In genomic region chr16:31499021-31499420, GRCm38 (mm10) we compare ENCODE assay signal across 19 mouse cellular contexts.
DNase-seq lines count a peak whose midpoint lies in the region; ATAC-seq and TF ChIP-seq lines count a peak whose summit lies in the region.
"Had no signal": no experiment of that assay in that cellular context is flagged by ENCODE, and none has a peak within 500 bp of the region (broad histone marks: within the 10 kb centered on the region; RNA-seq: fewer than 3 reads in every experiment).

No protein-coding gene starts in this region.

- ATAC-seq in hindbrain, embryonic 14.5 days (ENCODE audit: low FRiP score), result no peak
- ATAC-seq in hindbrain, embryonic 11.5 days (ENCODE audit: low FRiP score), result no peak
- ATAC-seq in embryonic facial prominence, embryonic 15.5 days (ENCODE audit: insufficient number of reproducible peaks, low FRiP score, low TSS enrichment, low read depth), result no peak
- no peak for ATAC-seq in forebrain, postnatal 0 days
- ATAC-seq: CD4-positive, CD25-positive, alpha-beta regulatory T cell, adult 4 months; lung, postnatal 0 days had no signal

- no peaks in the 10 kb centered on the region for H3K9me3 ChIP-seq in hindbrain, embryonic 14.5 days (ENCODE audit: control insufficient read depth, low read length)
- no peaks in the 10 kb centered on the region for H3K9me3 ChIP-seq in hindbrain, embryonic 11.5 days (ENCODE audit: control insufficient read depth, low read length)
- no peaks in the 10 kb centered on the region for H3K9me3 ChIP-seq in embryonic facial prominence, embryonic 10.5 days
- H3K9me3 ChIP-seq in embryonic facial prominence, embryonic 15.5 days (replicated peaks), result no peaks in the 10 kb centered on the region
- H3K9me3 ChIP-seq in forebrain, postnatal 0 days (ENCODE audit: low read length), result no peaks in the 10 kb centered on the region
- H3K9me3 ChIP-seq: G1E; neural tube, embryonic 15.5 days had no signal

- TF ChIP-seq CTCF in forebrain, postnatal 0 days (IDR thresholded peaks at IDR 0.05; ENCODE audit: low read depth), result no peak

- H3K27me3 ChIP-seq in hindbrain, embryonic 14.5 days (ENCODE audit: control insufficient read depth, insufficient read depth, low read length), result 0 out of 2 replicates have a peak, but pooled peaks cover 5% of the 10 kb centered on the region
- no peaks in the 10 kb centered on the region for H3K27me3 ChIP-seq in hindbrain, embryonic 11.5 days (ENCODE audit: control insufficient read depth, insufficient read depth, low read length)
- peaks cover 9% of the 10 kb centered on the region; the same call in 1 of the 2 replicates for H3K27me3 ChIP-seq in embryonic facial prominence, embryonic 10.5 days (replicated peaks; ENCODE audit: low read depth, poor library complexity, severe bottlenecking)
- no peaks in the 10 kb centered on the region for H3K27me3 ChIP-seq in embryonic facial prominence, embryonic 15.5 days
- H3K27me3 ChIP-seq in forebrain, postnatal 0 days (ENCODE audit: insufficient read depth, low read length), result no peaks in the 10 kb centered on the region

- peak overlapping the region; percentile 63; the same call in 1 of the 2 replicates for H3K27ac ChIP-seq in hindbrain, embryonic 14.5 days
- H3K27ac ChIP-seq in hindbrain, embryonic 11.5 days (ENCODE audit: low read depth, low read length), result no peak overlapping the region
- peak overlapping the region; percentile 68; the same call in 1 of the 2 replicates for H3K27ac ChIP-seq in embryonic facial prominence, embryonic 10.5 days (replicated peaks)
- H3K27ac ChIP-seq in embryonic facial prominence, embryonic 15.5 days (replicated peaks), result 0 out of 2 replicates have a peak overlapping the region, but pooled peaks have one; percentile 72
- H3K27ac ChIP-seq in forebrain, postnatal 0 days (ENCODE audit: low read depth, low read length), result peak overlapping the region; percentile 96
- H3K27ac ChIP-seq: liver, embryonic 14.5 days had no signal

- H3K4me2 ChIP-seq in hindbrain, embryonic 14.5 days (replicated peaks), result no peak overlapping the region
- H3K4me2 ChIP-seq in hindbrain, embryonic 11.5 days (replicated peaks; ENCODE audit: low read depth, low read length), result no peak overlapping the region
- H3K4me2 ChIP-seq in embryonic facial prominence, embryonic 15.5 days (replicated peaks), result no peak overlapping the region
- no peak overlapping the region for H3K4me2 ChIP-seq in forebrain, postnatal 0 days (ENCODE audit: low read depth)
- H3K4me2 ChIP-seq: neural tube, embryonic 15.5 days had no signal

- H3K9ac ChIP-seq in hindbrain, embryonic 14.5 days, result no peak overlapping the region
- H3K9ac ChIP-seq in hindbrain, embryonic 11.5 days (ENCODE audit: low read depth, low read length), result no peak overlapping the region
- no peak overlapping the region for H3K9ac ChIP-seq in embryonic facial prominence, embryonic 15.5 days
- H3K9ac ChIP-seq in forebrain, postnatal 0 days, result no peak overlapping the region
- H3K9ac ChIP-seq: liver, embryonic 14.5 days had no signal

- DNase-seq in hindbrain, embryonic 14.5 days (ENCODE audit: low spot score), result no peak
- DNase-seq in hindbrain, embryonic 11.5 days (ENCODE audit: low spot score), result no peak
- DNase-seq in embryonic facial prominence, embryonic 10.5 days (ENCODE audit: low spot score), result no peak
- no peak for DNase-seq in forebrain, postnatal 0 days
- DNase-seq in lung, postnatal 25 days (ENCODE audit: low spot score), result no peak
- DNase-seq in right cerebral cortex, postnatal 10 days (ENCODE audit: low spot score in 2 of 2), result no peak
- no peak for DNase-seq in MN1 (ENCODE audit: low spot score)
- DNase-seq: gastrocnemius, postnatal 25 days; heart, postnatal 10 days; kidney, adult 9 months; kidney, postnatal 4 days; left cerebral cortex, postnatal 4 days had no signal

- no peaks in the 10 kb centered on the region for H3K36me3 ChIP-seq in hindbrain, embryonic 14.5 days (replicated peaks; ENCODE audit: control insufficient read depth, insufficient read depth)
- H3K36me3 ChIP-seq in hindbrain, embryonic 11.5 days (ENCODE audit: control insufficient read depth, insufficient read depth, low read length), result no peaks in the 10 kb centered on the region
- no peaks in the 10 kb centered on the region for H3K36me3 ChIP-seq in embryonic facial prominence, embryonic 10.5 days (replicated peaks)
- H3K36me3 ChIP-seq in embryonic facial prominence, embryonic 15.5 days, result no peaks in the 10 kb centered on the region
- no peaks in the 10 kb centered on the region for H3K36me3 ChIP-seq in forebrain, postnatal 0 days (ENCODE audit: insufficient read depth)
- H3K36me3 ChIP-seq: G1E; neural tube, embryonic 15.5 days had no signal

- H3K4me3 ChIP-seq in hindbrain, embryonic 14.5 days (replicated peaks; ENCODE audit: low read length), result no peak overlapping the region
- H3K4me3 ChIP-seq in hindbrain, embryonic 11.5 days (ENCODE audit: low read depth, low read length), result no peak overlapping the region
- H3K4me3 ChIP-seq in embryonic facial prominence, embryonic 10.5 days, result no peak overlapping the region
- H3K4me3 ChIP-seq in embryonic facial prominence, embryonic 15.5 days (replicated peaks), result no peak overlapping the region
- H3K4me3 ChIP-seq in forebrain, postnatal 0 days (ENCODE audit: low read depth, low read length), result no peak overlapping the region
- H3K4me3 ChIP-seq: erythroblast, embryonic 14.5 days; neural tube, embryonic 15.5 days had no signal

- WGBS in hindbrain, embryonic 14.5 days, result 91% methylated on average over 6 of the region's 6 CpGs
- WGBS in hindbrain, embryonic 11.5 days, result 95% methylated on average over 6 of the region's 6 CpGs
- WGBS in embryonic facial prominence, embryonic 10.5 days, result 93% methylated on average over 6 of the region's 6 CpGs
- WGBS in embryonic facial prominence, embryonic 15.5 days, result 93% methylated on average over 6 of the region's 6 CpGs
- 92% methylated on average over 6 of the region's 6 CpGs for WGBS in forebrain, postnatal 0 days

- H3K4me1 ChIP-seq in hindbrain, embryonic 14.5 days (replicated peaks; ENCODE audit: control insufficient read depth, insufficient read depth, low read length), result peaks cover 19% of the 10 kb centered on the region; the same call in 1 of the 2 replicates
- peaks cover 7% of the 10 kb centered on the region; the same call in 1 of the 2 replicates for H3K4me1 ChIP-seq in hindbrain, embryonic 11.5 days (replicated peaks; ENCODE audit: control insufficient read depth, insufficient read depth, low read length)
- peaks cover 73% of the 10 kb centered on the region for H3K4me1 ChIP-seq in embryonic facial prominence, embryonic 10.5 days
- H3K4me1 ChIP-seq in embryonic facial prominence, embryonic 15.5 days, result peaks cover 69% of the 10 kb centered on the region
- peaks cover 25% of the 10 kb centered on the region for H3K4me1 ChIP-seq in forebrain, postnatal 0 days (ENCODE audit: insufficient read depth)
